Mouse (Mus musculus) erythroblast, embryonic 14.5 days (primary cell): Measurements from ENCODE around the gene Btnl6. TPM values are rescaled to one million over a fixed set of nuclear protein-coding genes. Genes with fewer than 3 reads are reported as not detected.
"Not testable (repeated sequence)": the region's sequence is repeated elsewhere in the genome, so short reads cannot be mapped to it uniquely, and the experiment has no call there.

Experiments
- H3K27me3 ChIP-seq: 2 replicates; pipeline ENCODE4 v1.6.1; 2012; ENCODE audit warnings: inconsistent platforms; ENCODE audit not compliant: control insufficient read depth
- H3K36me3 ChIP-seq: 2 replicates; pipeline ENCODE4 v1.6.1; 2012; ENCODE audit warnings: mild to moderate bottlenecking, inconsistent platforms; ENCODE audit not compliant: control insufficient read depth
- H3K4me1 ChIP-seq: 2 replicates; pipeline ENCODE4 v1.6.1; 2012; ENCODE audit warnings: inconsistent platforms; ENCODE audit not compliant: control insufficient read depth
- H3K4me3 ChIP-seq: replicated peaks from 2 replicates; pipeline ENCODE3; 2012; ENCODE audit warnings: moderate library complexity, mild to moderate bottlenecking, inconsistent platforms
- H3K9me3 ChIP-seq: 2 replicates; pipeline ENCODE4 v1.6.1; 2012; ENCODE audit warnings: low read length, inconsistent platforms, mixed read lengths; ENCODE audit not compliant: control insufficient read depth
- GATA1 ChIP-seq: IDR thresholded peaks from 2 replicates; pipeline ENCODE4 v1.6.1; 2012; ENCODE audit warnings: low read length, inconsistent platforms, mixed read lengths
- TAL1 ChIP-seq: IDR thresholded peaks from 3 replicates; pipeline ENCODE4 v1.6.1; 2012; ENCODE audit warnings: low read length, inconsistent platforms, mixed read lengths
- polyA plus RNA-seq: library from polyadenylated mRNA; stranded (reverse); fragments of >175 nt; gene quantifications from 2 replicates; pipeline ENCODE4 v1.2.3, GENCODE M21; 2012

Btnl6 gene
- polyA plus RNA-seq, 1 experiment, result not detected

DNA sequence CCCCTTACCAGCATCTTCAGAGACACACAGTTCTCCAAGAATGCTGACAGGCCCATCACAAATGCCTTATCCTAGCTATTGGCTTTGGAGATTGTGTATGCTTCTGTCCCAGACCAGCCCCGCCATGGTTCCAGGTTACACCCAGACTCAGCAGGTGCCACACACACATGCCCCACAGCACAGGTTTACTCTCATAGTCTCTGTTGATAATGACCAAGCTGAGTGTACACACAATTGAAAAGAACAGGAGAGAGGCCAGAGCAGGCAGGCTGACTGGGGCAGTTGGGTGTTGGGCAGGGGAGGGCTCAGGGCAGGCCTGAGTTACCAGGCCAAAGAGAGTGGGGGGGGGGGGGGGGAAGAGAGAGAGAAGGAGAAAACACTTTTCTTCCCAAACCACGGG, 40.7 kb downstream of the Btnl6 start:
- Histone ChIP-seq H3K4me1 (no peaks in the 10 kb centered on the region), H3K36me3 (no peaks in the 10 kb centered on the region), H3K9me3 (no peaks in the 10 kb centered on the region), H3K27me3 (peaks cover 4% of the 10 kb centered on the region), H3K4me3 (no peak overlapping the region)
- TF ChIP-seq GATA1 (no peak), TAL1 (no peak)

DNA sequence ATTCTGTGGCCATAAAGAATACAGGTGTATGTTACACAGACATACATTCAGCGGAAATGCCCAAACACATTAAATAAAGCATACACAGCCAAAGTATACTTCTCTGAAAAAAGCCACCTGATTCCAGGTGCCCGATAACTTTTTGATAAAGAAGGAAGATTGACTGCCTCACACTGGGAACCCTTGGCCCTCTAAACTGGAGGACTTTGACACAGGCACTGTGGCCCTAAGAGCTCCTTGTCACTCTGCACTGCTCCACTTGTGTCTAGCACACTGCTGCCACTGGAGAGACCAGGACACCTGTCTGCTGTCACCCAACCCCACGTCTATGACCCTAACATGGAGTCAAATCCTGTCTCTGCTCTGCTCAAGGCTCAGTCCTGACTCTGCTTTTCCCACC, 42.1 kb downstream of the Btnl6 start:
- no peak for TF ChIP-seq GATA1
- no peak for TF ChIP-seq TAL1
- peaks cover 4% of the 10 kb centered on the region for H3K27me3 ChIP-seq

DNA sequence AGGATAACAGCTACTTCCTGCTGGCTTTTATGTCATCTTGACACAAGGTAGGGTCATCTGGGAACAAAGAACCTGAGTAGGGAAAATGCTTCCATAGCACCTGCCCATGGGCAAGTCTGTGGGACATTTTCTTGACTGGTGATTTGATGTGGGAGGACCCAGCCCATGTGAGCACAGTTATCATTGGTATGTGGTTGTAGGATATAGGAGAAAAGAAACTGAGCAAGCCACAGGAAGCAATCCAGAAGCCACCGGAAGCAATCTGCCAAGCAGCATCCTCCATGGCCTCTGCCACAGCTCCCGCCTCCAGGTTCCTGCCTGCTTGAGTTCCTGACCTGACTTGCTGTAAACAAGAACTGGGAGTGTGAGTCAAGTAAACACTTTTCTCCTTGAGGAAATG, 46.7 kb downstream of the Btnl6 start:
- Histone ChIP-seq H3K4me1 (peaks cover 6% of the 10 kb centered on the region), H3K4me3 (no peak overlapping the region), H3K36me3 (no peaks in the 10 kb centered on the region), H3K9me3 (no peaks in the 10 kb centered on the region), H3K27me3 (peaks cover 4% of the 10 kb centered on the region)
- TF ChIP-seq TAL1 (no peak), GATA1 (no peak)

More for the DNA sequence above, 42.1 kb downstream of the Btnl6 start:
- Histone ChIP-seq H3K4me3 (no peak overlapping the region), H3K36me3 (no peaks in the 10 kb centered on the region), H3K9me3 (no peaks in the 10 kb centered on the region), H3K4me1 (no peaks in the 10 kb centered on the region)

DNA sequence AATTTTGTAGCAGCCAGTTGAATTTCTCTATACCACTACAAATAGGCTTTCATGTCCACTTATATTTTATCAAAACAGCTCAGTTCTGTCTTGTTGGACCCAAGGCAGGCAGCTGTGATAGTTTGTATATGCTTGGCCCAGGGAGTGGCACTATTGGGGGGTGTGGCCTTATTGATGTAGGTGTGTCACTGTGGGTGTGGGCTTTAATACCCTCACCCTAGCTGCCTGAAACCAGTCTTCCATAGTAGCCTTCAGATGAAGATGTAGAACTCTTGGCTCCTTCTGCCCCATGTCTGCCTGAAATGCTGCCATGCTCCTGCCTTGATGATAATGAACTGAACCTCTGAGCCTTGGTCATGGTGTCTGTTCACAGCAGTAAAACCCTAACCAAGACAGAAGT, 51.2 kb downstream of the Btnl6 start:
- not testable (repeated sequence) for H3K4me3 ChIP-seq, H3K9me3 ChIP-seq, H3K27me3 ChIP-seq, H3K36me3 ChIP-seq, H3K4me1 ChIP-seq

DNA sequence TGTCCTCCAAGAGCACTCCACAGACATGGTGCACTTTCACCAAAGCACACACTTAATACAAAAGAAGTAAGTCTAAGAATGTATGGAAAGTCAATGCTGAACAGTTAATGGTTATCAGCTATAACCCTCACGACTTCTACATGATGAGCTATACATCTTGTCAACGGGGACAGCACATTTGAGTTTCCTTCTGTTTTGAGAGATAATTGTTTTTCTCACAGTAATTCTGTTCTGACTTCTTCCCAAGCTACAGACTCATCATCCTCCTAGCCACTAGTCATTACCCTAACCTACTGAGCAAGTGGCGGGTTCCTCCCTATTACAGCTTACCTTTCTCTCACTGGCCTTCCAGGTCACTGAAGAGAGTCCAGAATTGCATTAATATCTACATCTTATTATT, 57.9 kb downstream of the Btnl6 start:
- no peak overlapping the region for H3K4me3 ChIP-seq
- no peak for TF ChIP-seq GATA1
- TF ChIP-seq TAL1, result no peak

More for the DNA sequence above, 57.9 kb downstream of the Btnl6 start:
- Histone ChIP-seq H3K27me3 (no peaks in the 10 kb centered on the region), H3K9me3 (no peaks in the 10 kb centered on the region), H3K36me3 (no peaks in the 10 kb centered on the region), H3K4me1 (peaks cover 27% of the 10 kb centered on the region)

Other genes starting within 250 kb of the Btnl6 start
- not detected in 2 replicates for gene H2-Aa, start 229.5 kb downstream of the Btnl6 start, polyA plus RNA-seq
- gene H2-Eb1, start 211.5 kb downstream of the Btnl6 start, polyA plus RNA-seq, result 0.05 TPM in 1 of 2 replicates, not detected in the other
- gene H2-Eb2, start 191.7 kb downstream of the Btnl6 start, polyA plus RNA-seq, result not detected in 2 replicates
- gene Btnl2, start 162.5 kb downstream of the Btnl6 start, polyA plus RNA-seq, result not detected in 2 replicates
- not detected in 2 replicates for gene Btnl1, start 140.2 kb downstream of the Btnl6 start, polyA plus RNA-seq
- gene BC051142, start 118.5 kb downstream of the Btnl6 start, polyA plus RNA-seq, result not detected in 2 replicates
- 0.02 TPM in 1 of 2 replicates, not detected in the other for gene Btnl4, start 40.0 kb downstream of the Btnl6 start, polyA plus RNA-seq
- gene Notch4, start 46.9 kb upstream of the Btnl6 start, polyA plus RNA-seq, result 0.16 and 0.17 TPM in 2 replicates
- gene Gpsm3, start 72.5 kb upstream of the Btnl6 start, polyA plus RNA-seq, result 1.2 and 1.3 TPM in 2 replicates
- 11.4 and 11.5 TPM in 2 replicates for gene Pbx2, start 73.9 kb upstream of the Btnl6 start, polyA plus RNA-seq
- gene Ager, start 80.5 kb upstream of the Btnl6 start, polyA plus RNA-seq, result 0.33 and 0.46 TPM in 2 replicates
- gene Rnf5, start 86.3 kb upstream of the Btnl6 start, polyA plus RNA-seq, result 16.2 and 16.8 TPM in 2 replicates
- 16.1 and 18.7 TPM in 2 replicates for gene Agpat1, start 86.9 kb upstream of the Btnl6 start, polyA plus RNA-seq
- 0.03 and 0.05 TPM in 2 replicates for gene Egfl8, start 98.6 kb upstream of the Btnl6 start, polyA plus RNA-seq
- gene Ppt2, start 111.2 kb upstream of the Btnl6 start, polyA plus RNA-seq, result 1.4 and 1.7 TPM in 2 replicates
- gene Prrt1, start 112.2 kb upstream of the Btnl6 start, polyA plus RNA-seq, result not detected in 2 replicates
- 0.48 and 0.56 TPM in 2 replicates for gene Fkbpl, start 127.4 kb upstream of the Btnl6 start, polyA plus RNA-seq
- 7.7 and 7.8 TPM in 2 replicates for gene Atf6b, start 129.8 kb upstream of the Btnl6 start, polyA plus RNA-seq
- gene Tnxb, start 153.2 kb upstream of the Btnl6 start, polyA plus RNA-seq, result under 0.01 TPM in 1 of 2 replicates, not detected in the other
- gene C4b, start 226.5 kb upstream of the Btnl6 start, polyA plus RNA-seq, result 0.05 TPM in 1 of 2 replicates, not detected in the other